Mouse (Mus musculus): Measurements from ENCODE around the gene Dnajc15. TPM values are rescaled to one million over a fixed set of nuclear protein-coding genes. Genes with fewer than 3 reads are reported as not detected.
"Not testable (repeated sequence)": the region's sequence is repeated elsewhere in the genome, so short reads cannot be mapped to it uniquely, and the experiment has no call there.

Gene Dnajc15
- polyA plus RNA-seq, 1 experiment = 26.7 TPM

- no peak overlapping the region for H3K4me3 ChIP-seq (ENCODE audit: insufficient read depth, low read length)
- TF ChIP-seq POLR2A (IDR thresholded peaks at IDR 0.05; ENCODE audit: extremely low read depth, insufficient read depth, low read length) = no peak
- no peak for TF ChIP-seq CTCF (IDR thresholded peaks at IDR 0.05; ENCODE audit: extremely low read depth, insufficient read depth, low read length)
- no peak overlapping the region for H3K27ac ChIP-seq (ENCODE audit: insufficient read depth, low read length)
- no peaks in the 10 kb centered on the region for H3K4me1 ChIP-seq (ENCODE audit: control insufficient read depth, insufficient read depth, low read length)
These were observed 15.0 kb upstream of the Dnajc15 start for GRCm38 (mm10) chr14:77889911-77890310.

DNA sequence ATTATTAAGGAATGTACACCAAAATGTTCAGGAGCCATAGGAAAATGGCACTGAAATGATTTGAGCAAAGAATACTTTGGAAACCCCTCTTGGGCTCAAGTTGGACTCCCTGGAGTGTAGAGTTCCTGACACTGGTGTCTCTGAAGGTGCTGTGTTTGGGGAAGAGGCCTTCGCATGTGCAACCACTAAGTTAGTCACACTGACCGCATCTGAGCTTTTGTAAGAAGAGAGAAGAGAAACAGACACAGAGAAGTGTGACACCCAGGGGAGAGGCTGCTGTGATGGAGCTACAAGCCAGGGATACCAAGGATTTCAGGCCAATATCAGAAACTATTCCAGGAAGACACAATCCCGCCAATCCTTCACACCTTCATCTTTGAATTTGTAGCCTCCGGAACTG lies 12.0 kb upstream of the Dnajc15 start:
- Histone ChIP-seq H3K27ac (ENCODE audit: insufficient read depth, low read length) (no peak overlapping the region), H3K4me3 (ENCODE audit: insufficient read depth, low read length) (no peak overlapping the region), H3K4me1 (ENCODE audit: control insufficient read depth, insufficient read depth, low read length) (no peaks in the 10 kb centered on the region)
- no peak for TF ChIP-seq POLR2A (IDR thresholded peaks at IDR 0.05; ENCODE audit: extremely low read depth, insufficient read depth, low read length)
- no peak for TF ChIP-seq CTCF (IDR thresholded peaks at IDR 0.05; ENCODE audit: extremely low read depth, insufficient read depth, low read length)

DNA sequence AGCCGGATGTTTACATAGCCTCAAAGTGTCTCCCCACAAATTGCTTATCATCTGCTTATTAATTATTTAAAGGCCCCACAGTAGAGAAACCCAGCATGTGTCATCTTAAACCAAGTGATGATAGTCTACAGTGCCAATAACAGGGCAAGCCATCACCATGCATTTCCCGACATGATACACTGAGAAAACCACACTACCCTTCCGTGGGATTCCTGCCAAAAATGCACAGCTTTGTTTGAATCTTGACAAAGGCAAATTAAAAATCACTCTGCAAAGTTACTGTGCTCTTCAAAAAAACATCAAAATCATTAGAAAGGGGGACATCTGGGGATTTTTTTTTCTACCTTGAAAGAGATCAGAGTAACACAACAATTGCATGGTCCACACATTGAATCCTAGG lies 11.5 kb upstream of the Dnajc15 start:
- H3K4me1 ChIP-seq (ENCODE audit: control insufficient read depth, insufficient read depth, low read length) = no peaks in the 10 kb centered on the region
- TF ChIP-seq POLR2A (IDR thresholded peaks at IDR 0.05; ENCODE audit: extremely low read depth, insufficient read depth, low read length) (no peak), CTCF (IDR thresholded peaks at IDR 0.05; ENCODE audit: extremely low read depth, insufficient read depth, low read length) (no peak)

DNA sequence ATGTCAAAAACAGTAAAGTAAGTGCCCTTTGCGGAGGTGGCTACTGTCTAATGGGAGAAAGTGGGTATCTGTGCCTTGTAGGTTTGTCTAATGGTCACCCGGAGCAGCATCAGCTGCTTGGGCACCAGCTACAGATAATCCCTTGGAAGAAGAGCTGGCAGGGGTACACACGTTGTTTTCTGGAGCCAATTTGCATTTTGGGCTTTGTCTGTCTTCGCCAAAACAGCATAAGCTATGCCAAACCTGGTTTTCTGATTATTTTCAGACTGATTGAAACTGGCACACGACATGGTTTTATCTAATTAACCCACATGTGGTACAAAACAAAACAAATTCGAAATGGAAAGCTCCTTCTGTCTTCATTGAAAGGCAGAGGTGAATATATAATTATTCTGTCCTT lies 7.7 kb upstream of the Dnajc15 start:
- Histone ChIP-seq H3K4me3 (ENCODE audit: insufficient read depth, low read length) (no peak overlapping the region), H3K4me1 (ENCODE audit: control insufficient read depth, insufficient read depth, low read length) (no peaks in the 10 kb centered on the region), H3K27ac (ENCODE audit: insufficient read depth, low read length) (no peak overlapping the region)
- no peak for TF ChIP-seq POLR2A (IDR thresholded peaks at IDR 0.05; ENCODE audit: extremely low read depth, insufficient read depth, low read length)
- TF ChIP-seq CTCF (IDR thresholded peaks at IDR 0.05; ENCODE audit: extremely low read depth, insufficient read depth, low read length) = no peak

More for the DNA sequence above, 11.5 kb upstream of the Dnajc15 start:
- Histone ChIP-seq H3K4me3 (ENCODE audit: insufficient read depth, low read length) (no peak overlapping the region), H3K27ac (ENCODE audit: insufficient read depth, low read length) (no peak overlapping the region)

GRCm38 (mm10) chr14:77881998-77882397 lies 7.1 kb upstream of the Dnajc15 start:
- TF ChIP-seq CTCF (IDR thresholded peaks at IDR 0.05; ENCODE audit: extremely low read depth, insufficient read depth, low read length) (no peak), POLR2A (IDR thresholded peaks at IDR 0.05; ENCODE audit: extremely low read depth, insufficient read depth, low read length) (no peak)
- no peak overlapping the region for H3K27ac ChIP-seq (ENCODE audit: insufficient read depth, low read length)

GRCm38 (mm10) chr14:77877876-77878275 lies 3.0 kb upstream of the Dnajc15 start:
- H3K4me3 ChIP-seq (ENCODE audit: insufficient read depth, low read length); H3K4me1 ChIP-seq (ENCODE audit: control insufficient read depth, insufficient read depth, low read length); H3K27ac ChIP-seq (ENCODE audit: insufficient read depth, low read length): not testable (repeated sequence)

More at GRCm38 (mm10) chr14:77881998-77882397, 7.1 kb upstream of the Dnajc15 start:
- H3K4me3 ChIP-seq (ENCODE audit: insufficient read depth, low read length) = no peak overlapping the region
- H3K4me1 ChIP-seq (ENCODE audit: control insufficient read depth, insufficient read depth, low read length) = no peaks in the 10 kb centered on the region

- Histone ChIP-seq H3K27ac (ENCODE audit: insufficient read depth, low read length) (no peak overlapping the region), H3K4me1 (ENCODE audit: control insufficient read depth, insufficient read depth, low read length) (peaks cover 1% of the 10 kb centered on the region; the same call in 1 of the 2 replicates), H3K4me3 (ENCODE audit: insufficient read depth, low read length) (no peak overlapping the region)
- TF ChIP-seq CTCF (IDR thresholded peaks at IDR 0.05; ENCODE audit: extremely low read depth, insufficient read depth, low read length) = no peak
- no peak for TF ChIP-seq POLR2A (IDR thresholded peaks at IDR 0.05; ENCODE audit: extremely low read depth, insufficient read depth, low read length)
These were observed 1.3 kb upstream of the Dnajc15 start for GRCm38 (mm10) chr14:77876199-77876598.

- Histone ChIP-seq H3K4me3 (ENCODE audit: insufficient read depth, low read length) (no peak overlapping the region), H3K4me1 (ENCODE audit: control insufficient read depth, insufficient read depth, low read length) (peaks cover 1% of the 10 kb centered on the region; the same call in 1 of the 2 replicates), H3K27ac (ENCODE audit: insufficient read depth, low read length) (no peak overlapping the region)
- TF ChIP-seq CTCF (IDR thresholded peaks at IDR 0.05; ENCODE audit: extremely low read depth, insufficient read depth, low read length) = no peak
- no peak for TF ChIP-seq POLR2A (IDR thresholded peaks at IDR 0.05; ENCODE audit: extremely low read depth, insufficient read depth, low read length)
These were observed 3.4 kb downstream of the Dnajc15 start for GRCm38 (mm10) chr14:77871380-77871975.

GRCm38 (mm10) chr14:77870926-77871325 lies 4.0 kb downstream of the Dnajc15 start:
- TF ChIP-seq CTCF (IDR thresholded peaks at IDR 0.05; ENCODE audit: extremely low read depth, insufficient read depth, low read length) (no peak), POLR2A (IDR thresholded peaks at IDR 0.05; ENCODE audit: extremely low read depth, insufficient read depth, low read length) (no peak)
- Histone ChIP-seq H3K4me3 (ENCODE audit: insufficient read depth, low read length) (no peak overlapping the region), H3K27ac (ENCODE audit: insufficient read depth, low read length) (no peak overlapping the region), H3K4me1 (ENCODE audit: control insufficient read depth, insufficient read depth, low read length) (peaks cover 1% of the 10 kb centered on the region; the same call in 1 of the 2 replicates)

DNA sequence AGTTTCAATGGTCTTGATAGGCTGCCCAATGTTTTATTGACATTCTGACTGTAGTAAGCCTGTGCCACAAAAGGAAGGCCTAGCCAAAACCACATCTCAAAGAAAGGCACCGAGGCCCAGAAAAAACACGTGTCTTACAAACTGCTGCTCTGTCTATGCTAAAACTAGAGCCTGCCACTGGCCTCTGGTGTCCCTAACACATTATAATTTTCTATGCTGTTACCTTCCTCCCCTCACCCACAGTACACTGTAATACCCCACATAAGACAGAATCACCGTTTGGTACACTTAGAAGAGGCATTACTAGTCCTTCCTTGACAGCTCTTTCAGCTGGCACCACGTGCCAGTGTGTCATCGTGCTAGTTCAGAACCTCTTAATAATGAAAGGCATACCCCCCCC lies 7.3 kb downstream of the Dnajc15 start:
- no peaks in the 10 kb centered on the region for H3K4me1 ChIP-seq (ENCODE audit: control insufficient read depth, insufficient read depth, low read length)
- TF ChIP-seq POLR2A (IDR thresholded peaks at IDR 0.05; ENCODE audit: extremely low read depth, insufficient read depth, low read length) (no peak), CTCF (IDR thresholded peaks at IDR 0.05; ENCODE audit: extremely low read depth, insufficient read depth, low read length) (no peak)
- H3K27ac ChIP-seq (ENCODE audit: insufficient read depth, low read length) = no peak overlapping the region

More for the DNA sequence above, 7.3 kb downstream of the Dnajc15 start:
- no peak overlapping the region for H3K4me3 ChIP-seq (ENCODE audit: insufficient read depth, low read length)

Data from cortical plate, adult 2 months (tissue).